Mouse (Mus musculus) ES-Bruce4 (cell line): Measurements from ENCODE around the gene Spg11. TPM values are rescaled to one million over a fixed set of nuclear protein-coding genes. Genes with fewer than 3 reads are reported as not detected.

Experiments
- H3K27ac ChIP-seq: 2 replicates; pipeline ENCODE4 v1.5.1; 2012; ENCODE audit warnings: low read length, inconsistent platforms; ENCODE audit not compliant: insufficient read depth
- H3K27me3 ChIP-seq: 2 replicates; pipeline ENCODE4 v1.6.1; 2012; ENCODE audit warnings: mild to moderate bottlenecking, low read length, inconsistent platforms; ENCODE audit not compliant: control insufficient read depth, poor library complexity, insufficient read depth, severe bottlenecking
- H3K36me3 ChIP-seq: 2 replicates; pipeline ENCODE4 v1.6.1; 2012; ENCODE audit warnings: inconsistent platforms, mild to moderate bottlenecking, low read length, moderate library complexity; ENCODE audit not compliant: control insufficient read depth, poor library complexity, insufficient read depth, severe bottlenecking
- H3K4me1 ChIP-seq: one replicate; pipeline ENCODE4 v1.8.1; 2011; ENCODE audit warnings: low read length; ENCODE audit not compliant: control insufficient read depth, insufficient read depth
- H3K4me3 ChIP-seq: 2 replicates; pipeline ENCODE4 v1.5.1; 2011; ENCODE audit warnings: low read depth, mild to moderate bottlenecking, low read length
- H3K9ac ChIP-seq: 2 replicates; pipeline ENCODE4 v1.6.1; 2012; ENCODE audit warnings: low read depth, mild to moderate bottlenecking, inconsistent platforms; ENCODE audit not compliant: poor library complexity, severe bottlenecking
- H3K9me3 ChIP-seq: replicated peaks from 2 replicates; pipeline ENCODE4 v1.6.1; 2012; ENCODE audit warnings: mild to moderate bottlenecking, low read length, inconsistent platforms; ENCODE audit not compliant: control insufficient read depth, poor library complexity, insufficient read depth, severe bottlenecking
- CTCF ChIP-seq: IDR thresholded peaks from one replicate; pipeline ENCODE4 v1.8.1; 2011; ENCODE audit warnings: low read depth, low read length
- EP300 ChIP-seq: IDR thresholded peaks from 2 replicates; pipeline ENCODE4 v1.6.1; 2011; ENCODE audit warnings: low read depth, low read length; ENCODE audit not compliant: insufficient read depth
- POLR2A ChIP-seq: IDR thresholded peaks from one replicate; pipeline ENCODE4 v1.8.1; 2011; ENCODE audit warnings: low read length; ENCODE audit not compliant: insufficient read depth
- polyA plus RNA-seq: library from polyadenylated mRNA; stranded (reverse); fragments of >200 nt; gene quantifications from 2 replicates; pipeline ENCODE4 v1.2.4, GENCODE M21; 2011; ENCODE audit warnings: low read depth; ENCODE audit not compliant: missing spikeins, insufficient read depth, insufficient read length

Spg11 gene
- polyA plus RNA-seq, 1 experiment = 31.5 TPM

DNA sequence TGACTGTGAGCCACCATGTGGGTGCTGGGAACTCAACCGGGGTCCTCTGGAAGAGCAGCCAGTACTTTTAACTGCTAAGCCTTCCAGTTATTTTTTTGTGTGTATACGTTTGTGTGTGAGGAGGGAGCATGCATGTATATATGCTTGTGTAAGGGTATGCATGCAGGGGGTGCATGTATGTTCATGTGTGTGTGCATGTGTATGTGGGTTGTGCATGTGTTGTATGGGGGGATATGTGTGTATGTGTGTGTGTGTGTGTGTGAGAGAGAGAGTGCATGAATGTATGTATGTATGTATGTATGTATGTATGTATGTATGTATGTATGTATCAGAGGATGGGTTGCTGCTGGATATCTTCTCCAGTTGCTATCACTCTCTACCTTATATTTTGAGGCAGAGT lies 36.3 kb upstream of the Spg11 start:
- no peaks in the 10 kb centered on the region for H3K36me3 ChIP-seq
- no peak for TF ChIP-seq POLR2A
- no peak for TF ChIP-seq CTCF
- no peak for TF ChIP-seq EP300
- no peak overlapping the region for H3K9ac ChIP-seq
- no peaks in the 10 kb centered on the region for H3K4me1 ChIP-seq
- no peak overlapping the region for H3K4me3 ChIP-seq
- H3K27ac ChIP-seq = no peak overlapping the region
- H3K9me3 ChIP-seq = no peaks in the 10 kb centered on the region
- H3K27me3 ChIP-seq = peaks cover 1% of the 10 kb centered on the region; the same call in 1 of the 2 replicates

- Histone ChIP-seq H3K27me3 (peaks cover 1% of the 10 kb centered on the region; the same call in 1 of the 2 replicates), H3K4me1 (no peaks in the 10 kb centered on the region), H3K9ac (no peak overlapping the region), H3K27ac (no peak overlapping the region), H3K9me3 (no peaks in the 10 kb centered on the region), H3K4me3 (no peak overlapping the region), H3K36me3 (no peaks in the 10 kb centered on the region)
- no peak for TF ChIP-seq POLR2A
- TF ChIP-seq EP300 = no peak
- TF ChIP-seq CTCF = no peak
Measured at GRCm38 (mm10) chr2:122153681-122154365, 35.6 kb upstream of the Spg11 start.

DNA sequence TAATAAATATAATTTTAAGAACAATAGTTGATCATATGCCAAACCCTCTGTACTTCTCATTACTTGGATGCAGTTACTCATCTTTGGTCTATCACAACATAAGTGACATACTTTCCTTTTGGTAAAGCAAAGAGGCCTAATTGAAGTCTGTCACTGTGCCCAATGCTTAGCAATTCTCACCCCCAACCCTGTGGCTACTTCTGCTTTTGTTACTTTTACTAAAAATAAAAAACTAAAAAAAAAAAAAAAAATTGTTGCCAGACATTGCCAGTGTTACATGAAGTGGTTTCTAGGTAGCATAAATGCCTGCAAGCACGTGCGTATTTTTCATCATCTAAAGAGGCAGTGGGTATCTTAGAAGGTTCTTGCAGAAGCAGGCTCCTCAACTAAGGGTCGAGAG lies 34.7 kb upstream of the Spg11 start:
- H3K9ac ChIP-seq = no peak overlapping the region
- H3K9me3 ChIP-seq = no peaks in the 10 kb centered on the region
- no peak overlapping the region for H3K4me3 ChIP-seq
- no peaks in the 10 kb centered on the region for H3K4me1 ChIP-seq
- no peaks in the 10 kb centered on the region for H3K36me3 ChIP-seq
- no peak overlapping the region for H3K27ac ChIP-seq
- H3K27me3 ChIP-seq = peaks cover 1% of the 10 kb centered on the region; the same call in 1 of the 2 replicates
- TF ChIP-seq EP300 = no peak
- TF ChIP-seq CTCF = no peak
- no peak for TF ChIP-seq POLR2A

DNA sequence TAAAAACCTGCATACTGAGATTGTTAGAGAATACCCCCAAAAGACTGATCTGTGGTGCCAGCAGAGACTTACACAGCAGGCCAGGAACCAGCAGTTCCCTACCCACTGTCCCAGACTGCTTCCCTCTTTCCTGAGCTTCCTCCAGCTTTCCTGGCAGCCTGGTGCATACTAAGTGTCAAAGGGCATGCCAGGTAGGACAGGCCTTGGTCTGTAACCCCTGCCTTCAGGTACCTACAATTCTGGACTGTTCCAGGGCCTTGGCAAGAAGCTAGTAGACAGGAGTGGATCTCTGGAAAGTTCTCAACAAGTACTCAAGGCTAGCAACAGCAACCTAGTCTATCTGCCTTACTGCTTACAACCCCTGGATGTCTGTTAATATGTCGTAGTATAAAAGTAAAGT lies 33.0 kb upstream of the Spg11 start:
- TF ChIP-seq POLR2A (no peak), EP300 (no peak), CTCF (no peak)

DNA sequence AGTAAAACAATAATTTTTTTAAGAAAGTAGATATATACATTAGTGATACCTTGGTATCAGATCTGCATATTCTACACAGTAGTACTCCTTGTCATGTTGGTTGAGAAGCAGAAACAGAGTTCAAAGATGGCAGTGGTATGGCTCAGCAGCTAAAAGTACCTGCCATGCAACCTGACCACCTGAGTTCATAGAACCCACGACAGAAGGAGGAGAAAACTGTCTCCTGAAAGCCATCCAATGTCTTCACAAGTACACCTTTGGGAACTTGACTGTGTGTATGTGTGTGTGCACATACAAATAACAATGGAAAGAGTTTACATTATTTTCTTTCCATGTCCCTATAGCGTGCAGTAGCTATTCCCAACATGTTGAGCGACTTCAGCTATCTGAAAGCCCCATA lies 31.5 kb upstream of the Spg11 start:
- Histone ChIP-seq H3K4me3 (no peak overlapping the region), H3K36me3 (no peaks in the 10 kb centered on the region), H3K27me3 (peaks cover 1% of the 10 kb centered on the region; the same call in 1 of the 2 replicates), H3K27ac (no peak overlapping the region), H3K4me1 (no peaks in the 10 kb centered on the region), H3K9me3 (no peaks in the 10 kb centered on the region), H3K9ac (no peak overlapping the region)
- no peak for TF ChIP-seq CTCF
- no peak for TF ChIP-seq POLR2A
- no peak for TF ChIP-seq EP300

More for the DNA sequence above, 33.0 kb upstream of the Spg11 start:
- H3K27me3 ChIP-seq = peaks cover 1% of the 10 kb centered on the region; the same call in 1 of the 2 replicates
- H3K9ac ChIP-seq = no peak overlapping the region
- H3K4me1 ChIP-seq = no peaks in the 10 kb centered on the region
- H3K4me3 ChIP-seq = no peak overlapping the region
- no peaks in the 10 kb centered on the region for H3K36me3 ChIP-seq
- no peaks in the 10 kb centered on the region for H3K9me3 ChIP-seq
- no peak overlapping the region for H3K27ac ChIP-seq

- Histone ChIP-seq H3K4me1 (no peaks in the 10 kb centered on the region), H3K9ac (no peak overlapping the region), H3K27ac (no peak overlapping the region), H3K27me3 (peaks cover 1% of the 10 kb centered on the region; the same call in 1 of the 2 replicates), H3K36me3 (no peaks in the 10 kb centered on the region), H3K4me3 (no peak overlapping the region), H3K9me3 (no peaks in the 10 kb centered on the region)
- TF ChIP-seq EP300 = no peak
- no peak for TF ChIP-seq CTCF
- no peak for TF ChIP-seq POLR2A
Measured at GRCm38 (mm10) chr2:122149316-122149715, 31.1 kb upstream of the Spg11 start.
